In the genomic region with DNA sequence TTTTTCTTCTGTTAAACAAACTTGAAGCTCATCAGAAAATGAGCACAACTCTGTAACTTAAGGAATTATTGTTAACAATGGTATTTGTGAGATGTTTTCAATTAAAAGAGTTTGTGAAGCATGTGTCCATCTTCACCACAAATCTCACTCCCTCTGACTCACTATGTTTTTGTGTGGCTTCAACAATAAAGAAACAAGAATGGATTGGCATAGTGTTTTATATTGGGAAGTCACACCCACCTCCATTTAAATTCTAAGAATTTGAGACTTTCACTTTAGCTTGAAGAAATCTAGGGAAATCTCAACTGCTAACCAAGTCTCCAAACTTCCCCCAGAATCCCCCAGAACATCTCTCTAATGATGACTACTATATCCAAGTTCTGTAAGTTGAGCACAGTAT, we compare ENCODE assay signal across 27 mouse cellular contexts.
"Had no signal": no experiment of that assay in that cellular context is flagged by ENCODE, and none has a peak within 500 bp of the region (broad histone marks: within the 10 kb centered on the region; RNA-seq: fewer than 3 reads in every experiment).

No protein-coding gene starts in this region.

- H3K27me3 ChIP-seq: embryonic facial prominence, embryonic 12.5 days; embryonic facial prominence, embryonic 13.5 days; embryonic facial prominence, embryonic 15.5 days; forebrain, embryonic 13.5 days; forebrain, embryonic 15.5 days had no signal

- H3K4me1 ChIP-seq: embryonic facial prominence, embryonic 10.5 days; embryonic facial prominence, embryonic 12.5 days; embryonic facial prominence, embryonic 13.5 days; embryonic facial prominence, embryonic 15.5 days; forebrain, embryonic 12.5 days had no signal

- H3K4me3 ChIP-seq: embryonic facial prominence, embryonic 10.5 days; embryonic facial prominence, embryonic 12.5 days; embryonic facial prominence, embryonic 13.5 days; embryonic facial prominence, embryonic 15.5 days; erythroblast, embryonic 14.5 days; forebrain, embryonic 10.5 days; forebrain, embryonic 12.5 days; forebrain, embryonic 13.5 days; forebrain, embryonic 15.5 days; gastrocnemius, adult 2 months; heart, adult 2 months had no signal

- H3K9me3 ChIP-seq: embryonic facial prominence, embryonic 10.5 days; embryonic facial prominence, embryonic 12.5 days; embryonic facial prominence, embryonic 13.5 days; embryonic facial prominence, embryonic 15.5 days; forebrain, embryonic 10.5 days; forebrain, embryonic 12.5 days; forebrain, embryonic 13.5 days; forebrain, embryonic 15.5 days had no signal

- H3K9ac ChIP-seq: embryonic facial prominence, embryonic 12.5 days; embryonic facial prominence, embryonic 13.5 days; embryonic facial prominence, embryonic 15.5 days; forebrain, embryonic 12.5 days; forebrain, embryonic 13.5 days; forebrain, embryonic 15.5 days; forebrain, postnatal 0 days had no signal

- H3K36me3 ChIP-seq: embryonic facial prominence, embryonic 10.5 days; embryonic facial prominence, embryonic 12.5 days; embryonic facial prominence, embryonic 13.5 days; embryonic facial prominence, embryonic 15.5 days; forebrain, embryonic 10.5 days; forebrain, embryonic 12.5 days; forebrain, embryonic 15.5 days had no signal

- DNase-seq: cerebellum, adult 9-10 months; cerebellum, adult 9-11 months; cerebellum, postnatal 10 days; cerebellum, postnatal 14 days; cerebellum, postnatal 25 days; cerebellum, postnatal 36 days; embryo, embryonic 11 days; forebrain, postnatal 0 days; gastrocnemius, adult 2 months; gastrocnemius, postnatal 10 days; gastrocnemius, postnatal 14 days; gastrocnemius, postnatal 25 days; gastrocnemius, postnatal 36 days; heart, adult 11 months; heart, adult 18-20 months; heart, adult 2 months had no signal

- H3K27ac ChIP-seq: embryonic facial prominence, embryonic 10.5 days; embryonic facial prominence, embryonic 12.5 days; embryonic facial prominence, embryonic 13.5 days; embryonic facial prominence, embryonic 15.5 days; forebrain, embryonic 10.5 days; forebrain, embryonic 12.5 days; forebrain, embryonic 13.5 days; forebrain, embryonic 15.5 days; gastrocnemius, adult 2 months; heart, adult 2 months had no signal

- ATAC-seq: forebrain, embryonic 13.5 days; forebrain, embryonic 14.5 days; forebrain, embryonic 15.5 days; forebrain, embryonic 16.5 days; forebrain, postnatal 0 days had no signal

- H3K4me2 ChIP-seq: embryonic facial prominence, embryonic 12.5 days; embryonic facial prominence, embryonic 13.5 days; embryonic facial prominence, embryonic 15.5 days; forebrain, embryonic 12.5 days; forebrain, embryonic 13.5 days; forebrain, embryonic 15.5 days had no signal
